Mouse (Mus musculus) E14TG2a.4 (cell line): Measurements from ENCODE around the gene Sh3bgrl2.

Experiments
- CTCF ChIP-seq: conservative IDR thresholded peaks from 2 replicates; pipeline ENCODE4 v1.5.1; 2014; ENCODE audit warnings: low read length
- POU5F1 ChIP-seq: IDR thresholded peaks from 2 replicates; pipeline ENCODE4 v1.6.1; 2014; ENCODE audit warnings: low read length, borderline replicate concordance

DNA sequence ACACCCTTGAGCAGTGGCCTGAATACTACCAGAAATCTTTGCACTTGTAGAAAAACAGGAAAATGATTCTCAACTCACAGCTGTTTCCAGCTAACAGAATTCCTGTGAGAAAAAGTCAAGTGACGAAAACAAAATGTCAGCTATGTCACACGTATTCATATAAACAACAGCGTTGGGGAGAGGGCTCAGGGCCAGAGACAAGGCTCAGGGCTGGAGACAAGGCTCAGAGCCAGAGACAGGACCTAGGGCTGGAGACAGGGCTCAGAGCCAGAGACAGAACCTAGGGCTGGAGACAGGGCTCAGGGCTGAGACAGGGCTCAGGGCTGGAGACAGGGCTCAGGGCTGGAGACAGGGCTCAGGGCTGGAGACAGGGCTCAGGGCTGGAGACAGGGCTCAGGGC is 139.8 kb downstream of the Sh3bgrl2 start:
- TF ChIP-seq CTCF: no peak
- no peak for TF ChIP-seq POU5F1
